Mouse (Mus musculus): ENCODE measurements at regions not wholly inside any gene's neighbourhood (a gene's known extent, or its start where the extent isn't known, plus 50 kb on each side); places are given as distances from the start of the nearest gene placed in this dataset.

DNA sequence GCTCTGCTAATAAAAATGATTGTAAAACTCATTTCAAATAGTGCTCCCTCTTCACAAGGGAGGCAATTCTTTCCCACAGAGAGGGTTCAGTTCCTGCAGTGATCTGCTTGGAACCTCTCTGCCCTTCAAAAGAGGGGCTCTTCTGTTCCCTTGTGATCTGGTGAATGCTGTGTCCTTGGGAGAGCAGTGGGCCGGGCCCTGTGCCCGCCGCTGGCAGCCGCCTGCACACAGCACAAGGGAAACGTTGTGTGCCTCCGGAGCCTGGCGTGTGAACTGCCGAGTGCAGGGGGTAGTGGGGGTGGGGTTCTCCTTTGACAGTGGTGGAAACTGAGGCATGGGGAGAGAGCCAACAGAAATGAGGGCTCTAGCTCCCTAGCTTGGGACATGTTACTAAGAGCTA is 54.4 kb upstream of the Csrp1 start:
- Histone ChIP-seq H3K27ac (no peak overlapping the region), H3K79me2 (ENCODE audit: inconsistent target) (peaks cover 96% of the 10 kb centered on the region), H3K36me3 (ENCODE audit: inconsistent target) (no peaks in the 10 kb centered on the region), H3K4me3 (ENCODE audit: inconsistent target) (no peak overlapping the region)
- 94% methylated on average over 8 of the region's 8 CpGs for WGBS (ENCODE audit: missing documents)

DNA sequence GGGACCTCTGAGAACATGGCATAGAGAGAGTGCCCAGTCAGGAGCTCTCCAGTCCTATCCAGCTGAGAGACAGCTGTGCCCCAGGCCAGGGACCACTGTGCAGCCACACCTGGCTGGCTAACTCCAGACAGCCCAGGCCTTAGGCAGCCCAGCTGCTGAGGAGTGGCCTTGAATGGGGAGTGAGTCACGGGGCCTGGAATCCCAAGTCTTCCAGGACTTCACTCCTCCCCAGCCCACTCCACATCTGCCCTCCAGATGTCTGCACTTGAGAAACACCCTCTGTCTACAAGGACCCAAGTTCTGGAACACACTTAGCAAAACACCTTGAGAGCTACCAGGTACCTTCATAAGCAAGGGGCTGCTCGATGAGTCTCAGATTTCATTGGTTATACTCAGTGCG is 51.5 kb upstream of the Csrp1 start:
- Histone ChIP-seq H3K27ac (peak overlapping the region; percentile 92), H3K4me3 (ENCODE audit: inconsistent target) (no peak overlapping the region), H3K79me2 (ENCODE audit: inconsistent target) (peaks cover 96% of the 10 kb centered on the region), H3K36me3 (ENCODE audit: inconsistent target) (no peaks in the 10 kb centered on the region)
- WGBS (ENCODE audit: missing documents) = 98% methylated on average over 3 of the region's 3 CpGs

DNA sequence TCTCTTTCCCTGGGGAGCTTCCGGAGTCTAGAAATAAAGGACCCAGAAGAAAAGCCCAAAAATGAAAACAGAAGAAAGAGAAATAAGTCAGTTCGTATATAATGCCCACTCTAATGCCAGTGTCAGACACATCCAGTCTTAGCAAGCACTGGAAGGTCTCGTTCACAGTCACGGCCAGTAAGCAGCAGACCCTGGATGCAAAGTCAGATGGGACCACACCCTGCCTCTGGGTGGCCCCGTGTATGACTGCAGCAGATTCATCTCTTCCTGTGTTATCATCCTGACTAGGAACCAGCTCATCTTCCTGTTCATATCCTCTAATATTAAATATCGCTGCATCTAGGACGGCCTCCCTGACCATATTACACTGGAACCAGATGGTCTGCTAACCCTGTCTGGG is 50.9 kb upstream of the Csrp1 start:
- WGBS (ENCODE audit: missing documents) = 83% methylated on average over 7 of the region's 7 CpGs
- H3K27ac ChIP-seq = peak overlapping the region; percentile 92

DNA sequence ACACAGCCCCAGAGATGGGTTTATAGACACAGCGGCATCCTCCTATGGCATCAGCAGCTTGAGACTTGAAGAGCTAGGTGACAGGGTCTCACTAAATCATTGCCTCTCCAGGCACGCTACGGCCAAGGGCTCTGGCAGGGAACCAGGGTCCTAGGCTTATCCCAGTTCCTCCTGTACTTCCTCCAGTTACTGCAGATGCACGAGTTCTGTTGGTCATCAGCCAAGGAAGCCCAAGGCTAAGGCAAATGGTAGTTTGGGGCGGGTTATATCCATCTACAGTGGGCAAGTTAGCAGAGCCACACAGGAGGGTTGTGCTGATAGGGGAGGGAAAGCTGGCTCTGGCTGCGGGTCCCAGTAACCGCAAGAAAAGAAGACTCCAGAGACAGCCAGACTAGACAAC is 50.1 kb upstream of the Csrp1 start:
- Histone ChIP-seq H3K79me2 (ENCODE audit: inconsistent target) (peaks cover 96% of the 10 kb centered on the region), H3K27ac (peak overlapping the region; percentile 92), H3K4me3 (ENCODE audit: inconsistent target) (no peak overlapping the region), H3K36me3 (ENCODE audit: inconsistent target) (no peaks in the 10 kb centered on the region)
- WGBS (ENCODE audit: missing documents) = 25% methylated on average over 7 of the region's 7 CpGs

More for the DNA sequence above, 50.9 kb upstream of the Csrp1 start:
- Histone ChIP-seq H3K79me2 (ENCODE audit: inconsistent target) (peaks cover 96% of the 10 kb centered on the region), H3K4me3 (ENCODE audit: inconsistent target) (no peak overlapping the region), H3K36me3 (ENCODE audit: inconsistent target) (no peaks in the 10 kb centered on the region)
